Mouse (Mus musculus): ENCODE data around the gene Pnpla6. TPM values are rescaled to one million over a fixed set of nuclear protein-coding genes. Genes with fewer than 3 reads are reported as not detected.
"Not testable (repeated sequence)": the region's sequence is repeated elsewhere in the genome, so short reads cannot be mapped to it uniquely, and the experiment has no call there.

The Pnpla6 gene
- polyA plus RNA-seq, 1 experiment = 79.6 TPM

GRCm38 (mm10) chr8:3569784-3570183 lies 54.6 kb downstream of the Pnpla6 start:
- no peak for DNase-seq (ENCODE audit: extremely low spot score in 1 of 2, low spot score in 1 of 2)

GRCm38 (mm10) chr8:3574546-3574945 lies 59.4 kb downstream of the Pnpla6 start:
- no peak for DNase-seq (ENCODE audit: extremely low spot score in 1 of 2, low spot score in 1 of 2)

- no peak for DNase-seq (ENCODE audit: extremely low spot score in 1 of 2, low spot score in 1 of 2)
These were observed 61.2 kb downstream of the Pnpla6 start for GRCm38 (mm10) chr8:3576211-3576960.

GRCm38 (mm10) chr8:3579390-3580364 lies 64.5 kb downstream of the Pnpla6 start:
- DNase-seq (ENCODE audit: extremely low spot score in 1 of 2, low spot score in 1 of 2) = no peak

GRCm38 (mm10) chr8:3581961-3582360 lies 66.8 kb downstream of the Pnpla6 start:
- not testable (repeated sequence) for DNase-seq (ENCODE audit: extremely low spot score in 1 of 2, low spot score in 1 of 2)

GRCm38 (mm10) chr8:3586452-3586851 lies 71.3 kb downstream of the Pnpla6 start:
- DNase-seq (ENCODE audit: extremely low spot score in 1 of 2, low spot score in 1 of 2) = no peak

GRCm38 (mm10) chr8:3586993-3587390 lies 71.8 kb downstream of the Pnpla6 start, which contains the start of gene Camsap3:
Gene Camsap3 (plus strand): TSS chr8:3587293.
- DNase-seq (ENCODE audit: extremely low spot score in 1 of 2, low spot score in 1 of 2) = no peak

- DNase-seq (ENCODE audit: extremely low spot score in 1 of 2, low spot score in 1 of 2) = peak in 1 of 2 experiments; percentile 74
These were observed 72.4 kb downstream of the Pnpla6 start for GRCm38 (mm10) chr8:3587391-3588257.

GRCm38 (mm10) chr8:3588258-3588633 lies 73.1 kb downstream of the Pnpla6 start:
- DNase-seq (ENCODE audit: extremely low spot score in 1 of 2, low spot score in 1 of 2) = no peak

GRCm38 (mm10) chr8:3593470-3593869 lies 78.3 kb downstream of the Pnpla6 start:
- DNase-seq (ENCODE audit: extremely low spot score in 1 of 2, low spot score in 1 of 2) = no peak

Other genes starting within 250 kb of the Pnpla6 start
- 16.2 and 17.3 TPM in 2 replicates for gene Insr, start 235.8 kb upstream of the Pnpla6 start, polyA plus RNA-seq (2012; rRNA removed)
- gene A430078G23Rik, start 162.0 kb upstream of the Pnpla6 start, polyA plus RNA-seq (2012; rRNA removed) = 0.46 and 0.52 TPM in 2 replicates
- 29.1 and 33.8 TPM in 2 replicates for gene Arhgef18, start 122.4 kb upstream of the Pnpla6 start, polyA plus RNA-seq (2012; rRNA removed)
- 1.6 and 2.0 TPM in 2 replicates for gene Pex11g, start 47.7 kb upstream of the Pnpla6 start, polyA plus RNA-seq (2012; rRNA removed)
- gene Tex45, start 44.5 kb upstream of the Pnpla6 start, polyA plus RNA-seq (2012; rRNA removed) = 0.19 and 0.28 TPM in 2 replicates
- gene Zfp358, start 22.2 kb upstream of the Pnpla6 start, polyA plus RNA-seq (2012; rRNA removed) = 48.5 and 50.2 TPM in 2 replicates
- gene Mcoln1, start 14.9 kb upstream of the Pnpla6 start, polyA plus RNA-seq (2012; rRNA removed) = 215 and 230 TPM in 2 replicates
- gene C330021F23Rik, start 52.6 kb downstream of the Pnpla6 start, polyA plus RNA-seq (2012; rRNA removed) = 0.56 TPM in 1 of 2 replicates, not detected in the other
- gene Camsap3, start 71.9 kb downstream of the Pnpla6 start, polyA plus RNA-seq (2012; rRNA removed) = 31.7 and 32.7 TPM in 2 replicates
- 56.1 and 56.4 TPM in 2 replicates for gene Xab2, start 105.9 kb downstream of the Pnpla6 start, polyA plus RNA-seq (2012; rRNA removed)
- 66.2 and 68.9 TPM in 2 replicates for gene Pet100, start 106.2 kb downstream of the Pnpla6 start, polyA plus RNA-seq (2012; rRNA removed)
- gene Pcp2, start 110.2 kb downstream of the Pnpla6 start, polyA plus RNA-seq (2012; rRNA removed) = 1.5 and 2.2 TPM in 2 replicates
- 292 and 302 TPM in 2 replicates for gene Stxbp2, start 115.6 kb downstream of the Pnpla6 start, polyA plus RNA-seq (2012; rRNA removed)
- 3.1 and 3.7 TPM in 2 replicates for gene Retn, start 140.4 kb downstream of the Pnpla6 start, polyA plus RNA-seq (2012; rRNA removed)
- 0.23 and 0.24 TPM in 2 replicates for gene Mcemp1, start 150.4 kb downstream of the Pnpla6 start, polyA plus RNA-seq (2012; rRNA removed)
- gene Fcor, start 157.0 kb downstream of the Pnpla6 start, polyA plus RNA-seq (2012; rRNA removed) = 17.4 and 17.6 TPM in 2 replicates
- 36.2 and 37.3 TPM in 2 replicates for gene Trappc5, start 160.9 kb downstream of the Pnpla6 start, polyA plus RNA-seq (2012; rRNA removed)
- gene Fcer2a, start 178.8 kb downstream of the Pnpla6 start, polyA plus RNA-seq (2012; rRNA removed) = 0.10 TPM in 1 of 2 replicates, not detected in the other
- 0.13 and 0.20 TPM in 2 replicates for gene Clec4g, start 205.3 kb downstream of the Pnpla6 start, polyA plus RNA-seq (2012; rRNA removed)
- gene Cd209a, start 233.6 kb downstream of the Pnpla6 start, polyA plus RNA-seq (2012; rRNA removed) = 0.54 TPM in 1 of 2 replicates, not detected in the other

All from frontal cortex, adult 2 months (tissue).